Mouse (Mus musculus) MEL (cell line): ENCODE measurements around the gene Robo1. TPM values are rescaled to one million over a fixed set of nuclear protein-coding genes. Genes with fewer than 3 reads are reported as not detected.

ENCODE experiments used
- DNase-seq: peaks from one replicate; pipeline ENCODE4 v3.0.0; 2011; ENCODE audit warnings: low read depth, low spot score
- H3K27ac ChIP-seq: 2 replicates; pipeline ENCODE4 v1.5.1; 2012; ENCODE audit warnings: low read depth, mild to moderate bottlenecking, control low read depth, low read length, moderate library complexity; ENCODE audit not compliant: control insufficient read depth
- H3K27me3 ChIP-seq, 2 experiments: fragments of 150-350 bp in 1 of 2; sonication (generic) in 1 of 2; 2 replicates each; pipeline ENCODE4 v1.6.1; 2012; ENCODE audit warnings: low read length in 2 of 2, mild to moderate bottlenecking in 2 of 2, improper control_type of control experiment in 1 of 2, moderate library complexity in 1 of 2; ENCODE audit not compliant: insufficient read depth in 2 of 2, control insufficient read depth in 1 of 2
- H3K36me3 ChIP-seq, 2 experiments: 2 replicates each; pipeline ENCODE4 v1.6.1; 2012 to 2014; ENCODE audit warnings: low read length in 2 of 2, improper control_type of control experiment in 1 of 2, inconsistent platforms in 1 of 2, mild to moderate bottlenecking in 1 of 2; ENCODE audit not compliant: insufficient read depth in 2 of 2, control insufficient read depth in 1 of 2
- H3K4me1 ChIP-seq, 2 experiments: fragments of 150-350 bp in 1 of 2; sonication (generic) in 1 of 2; 2 replicates each; pipeline ENCODE4 v1.6.1; 2012; ENCODE audit warnings: low read length in 2 of 2, improper control_type of control experiment in 1 of 2, mild to moderate bottlenecking in 1 of 2; ENCODE audit not compliant: insufficient read depth in 2 of 2, control insufficient read depth in 1 of 2
- H3K4me3 ChIP-seq, 2 experiments: fragments of 150-350 bp in 1 of 2; sonication (generic) in 1 of 2; 2 replicates each; pipeline ENCODE4 v1.5.1; 2012; ENCODE audit warnings: low read depth in 2 of 2, low read length in 2 of 2, mild to moderate bottlenecking in 2 of 2, moderate library complexity in 2 of 2, control low read depth in 1 of 2, improper control_type of control experiment in 1 of 2; ENCODE audit not compliant: control insufficient read depth in 1 of 2, insufficient read depth in 1 of 2
- H3K79me2 ChIP-seq: 2 replicates; pipeline ENCODE4 v1.6.1; 2012; ENCODE audit warnings: mild to moderate bottlenecking, low read length, moderate library complexity; ENCODE audit not compliant: control insufficient read depth, poor library complexity, insufficient read depth
- H3K9ac ChIP-seq: 2 replicates; pipeline ENCODE4 v1.6.1; 2012; ENCODE audit warnings: low read depth, mild to moderate bottlenecking, control low read depth, low read length, moderate library complexity; ENCODE audit not compliant: control insufficient read depth, poor library complexity, severe bottlenecking
- H3K9me3 ChIP-seq: fragments of 150-350 bp; sonication (generic); replicated peaks from 2 replicates; pipeline ENCODE4 v1.6.1; 2012; ENCODE audit warnings: mild to moderate bottlenecking, low read length, improper control_type of control experiment, moderate library complexity; ENCODE audit not compliant: insufficient read depth
- BHLHE40 ChIP-seq: IDR thresholded peaks from 2 replicates; pipeline ENCODE4 v1.6.1; 2012; ENCODE audit warnings: low read depth, mild to moderate bottlenecking, inconsistent platforms, low read length, improper control_type of control experiment, borderline replicate concordance
- CHD1 ChIP-seq: IDR thresholded peaks from 2 replicates; pipeline ENCODE4 v1.6.1; 2012; ENCODE audit warnings: low read depth, mild to moderate bottlenecking, inconsistent platforms, low read length, improper control_type of control experiment
- CHD2 ChIP-seq: IDR thresholded peaks from 2 replicates; pipeline ENCODE4 v1.6.1; 2011; ENCODE audit warnings: low read length, improper control_type of control experiment
- CTCF ChIP-seq, 3 experiments: IDR thresholded peaks in 2 of 3; conservative IDR thresholded peaks in 1 of 3; 2 replicates each; pipeline ENCODE4 v1.5.1; 2011 to 2012; ENCODE audit warnings: low read length in 3 of 3, low read depth in 2 of 3, mild to moderate bottlenecking in 2 of 3, improper control_type of control experiment in 1 of 3, inconsistent platforms in 1 of 3, mixed read lengths in 1 of 3, moderate library complexity in 1 of 3; ENCODE audit not compliant: control insufficient read depth in 1 of 3, insufficient read depth in 1 of 3, poor library complexity in 1 of 3, severe bottlenecking in 1 of 3
- ELF1 ChIP-seq: IDR thresholded peaks from 2 replicates; pipeline ENCODE4 v1.6.1; 2014; ENCODE audit warnings: low read depth, mild to moderate bottlenecking, inconsistent platforms, low read length, improper control_type of control experiment, moderate library complexity
- ETS1 ChIP-seq: IDR thresholded peaks from 2 replicates; pipeline ENCODE4 v1.6.1; 2012; ENCODE audit warnings: low read depth, mild to moderate bottlenecking, inconsistent platforms, low read length, improper control_type of control experiment, moderate library complexity
- GABPA ChIP-seq: IDR thresholded peaks from 2 replicates; pipeline ENCODE4 v1.6.1; 2012; ENCODE audit warnings: low read depth, mild to moderate bottlenecking, inconsistent platforms, low read length, improper control_type of control experiment, moderate library complexity
- KAT2A ChIP-seq: conservative IDR thresholded peaks from 2 replicates; pipeline ENCODE4 v1.6.1; 2012; ENCODE audit warnings: low read depth, low read length, improper control_type of control experiment, inconsistent platforms
- MAZ ChIP-seq: IDR thresholded peaks from 2 replicates; pipeline ENCODE4 v1.6.1; 2012; ENCODE audit warnings: low read depth, mild to moderate bottlenecking, inconsistent platforms, low read length, improper control_type of control experiment
- MEF2A ChIP-seq: IDR thresholded peaks from 2 replicates; pipeline ENCODE4 v1.6.1; 2014; ENCODE audit warnings: low read depth, mild to moderate bottlenecking, inconsistent platforms, low read length, improper control_type of control experiment; ENCODE audit not compliant: poor library complexity, insufficient replicate concordance, severe bottlenecking; ENCODE audit errors: extremely low read depth
- MXI1 ChIP-seq: IDR thresholded peaks from 2 replicates; pipeline ENCODE4 v1.6.1; 2011; ENCODE audit warnings: mild to moderate bottlenecking, low read depth, low read length, improper control_type of control experiment
- MYB ChIP-seq: IDR thresholded peaks from 2 replicates; pipeline ENCODE4 v1.6.1; 2011; ENCODE audit warnings: mild to moderate bottlenecking, low read depth, low read length, improper control_type of control experiment
- NELFE ChIP-seq: IDR thresholded peaks from 2 replicates; pipeline ENCODE4 v1.6.1; 2011; ENCODE audit warnings: low read depth, low read length, improper control_type of control experiment
- POLR2A ChIP-seq, 2 experiments: IDR thresholded peaks; 2 replicates each; pipeline ENCODE4 v1.6.1; 2011 to 2012; ENCODE audit warnings: low read length in 2 of 2, mild to moderate bottlenecking in 2 of 2, control low read depth in 1 of 2, improper control_type of control experiment in 1 of 2, low read depth in 1 of 2, moderate library complexity in 1 of 2; ENCODE audit not compliant: control insufficient read depth in 1 of 2, insufficient read depth in 1 of 2, poor library complexity in 1 of 2
- POLR2AphosphoS2 ChIP-seq: IDR thresholded peaks from 2 replicates; pipeline ENCODE4 v1.6.1; 2011; ENCODE audit warnings: low read length, improper control_type of control experiment
- POLR2AphosphoS5 ChIP-seq: IDR thresholded peaks from 2 replicates; pipeline ENCODE4 v1.6.1; 2012; ENCODE audit warnings: low read depth, borderline replicate concordance, mild to moderate bottlenecking, inconsistent platforms, low read length, moderate library complexity, mixed read lengths
- RAD21 ChIP-seq: IDR thresholded peaks from 2 replicates; pipeline ENCODE4 v1.6.1; 2011; ENCODE audit warnings: mild to moderate bottlenecking, low read depth, low read length, improper control_type of control experiment
- RCOR1 ChIP-seq: IDR thresholded peaks from 2 replicates; pipeline ENCODE4 v1.6.1; 2012; ENCODE audit warnings: low read depth, mild to moderate bottlenecking, inconsistent platforms, low read length, improper control_type of control experiment
- TAL1 ChIP-seq: IDR thresholded peaks from 2 replicates; pipeline ENCODE4 v1.6.1; 2012; ENCODE audit warnings: mild to moderate bottlenecking, inconsistent platforms, low read length, moderate library complexity, mixed read lengths
- TBP ChIP-seq: IDR thresholded peaks from 2 replicates; pipeline ENCODE4 v1.8.0; 2011; ENCODE audit warnings: low read depth, low read length, improper control_type of control experiment
- TCF12 ChIP-seq: IDR thresholded peaks from 2 replicates; pipeline ENCODE4 v1.6.1; 2014; ENCODE audit warnings: low read depth, mild to moderate bottlenecking, inconsistent platforms, low read length, improper control_type of control experiment, moderate library complexity
- UBTF ChIP-seq: IDR thresholded peaks from 2 replicates; pipeline ENCODE4 v1.6.1; 2012; ENCODE audit warnings: low read depth, mild to moderate bottlenecking, inconsistent platforms, low read length, improper control_type of control experiment, moderate library complexity, borderline replicate concordance; ENCODE audit not compliant: insufficient read depth
- USF1 ChIP-seq: IDR thresholded peaks from 2 replicates; pipeline ENCODE4 v1.6.1; 2014; ENCODE audit warnings: low read depth, mild to moderate bottlenecking, inconsistent platforms, low read length, improper control_type of control experiment, moderate library complexity
- ZC3H11A ChIP-seq: IDR thresholded peaks from 2 replicates; pipeline ENCODE4 v1.6.1; 2012; ENCODE audit warnings: low read depth, mild to moderate bottlenecking, inconsistent platforms, low read length, improper control_type of control experiment
- ZKSCAN1 ChIP-seq: IDR thresholded peaks from 2 replicates; pipeline ENCODE4 v1.6.1; 2012; ENCODE audit warnings: low read depth, mild to moderate bottlenecking, inconsistent platforms, low read length, improper control_type of control experiment, moderate library complexity
- ZMIZ1 ChIP-seq: IDR thresholded peaks from 2 replicates; pipeline ENCODE4 v1.6.1; 2012; ENCODE audit warnings: low read depth, mild to moderate bottlenecking, inconsistent platforms, low read length, improper control_type of control experiment, moderate library complexity
- polyA plus RNA-seq, 2 experiments: library from polyadenylated mRNA; stranded (reverse) in 1 of 2; unstranded in 1 of 2; fragments of >175 nt in 1 of 2; fragments of >200 nt in 1 of 2; gene quantifications; 2 replicates each; pipeline versions ENCODE4 v1.2.1 to v1.2.4; 2012; ENCODE audit warnings: low replicate concordance in 2 of 2, low read depth in 1 of 2; ENCODE audit not compliant: insufficient read length in 2 of 2, insufficient read depth in 1 of 2, missing spikeins in 1 of 2
- total RNA-seq: library from RNA; depleted of rRNA; stranded (reverse); fragments of 300-350 nt; gene quantifications from 2 replicates; pipeline ENCODE4 v1.2.3, GENCODE M21; 2012

The Robo1 gene
- total and polyA plus RNA-seq, 3 experiments: not detected

DNA sequence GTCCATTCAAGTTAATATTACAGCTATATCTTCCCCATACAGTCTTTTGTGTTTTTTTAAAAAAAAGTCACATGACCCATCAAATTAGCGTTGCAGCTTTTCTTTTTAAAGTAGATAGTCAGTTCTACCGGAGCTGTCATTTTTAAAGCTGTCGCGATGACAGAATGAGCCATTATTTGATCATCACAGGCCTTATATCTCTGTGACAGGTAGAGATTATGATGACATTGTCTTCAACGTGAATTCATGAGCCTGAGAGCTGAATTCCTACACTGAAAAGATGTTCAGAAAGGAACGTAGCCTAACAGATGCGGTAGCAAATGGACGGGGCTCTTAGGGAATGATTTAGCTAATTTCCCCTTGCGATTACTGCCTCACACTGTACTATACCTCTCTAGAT, 581.3 kb downstream of the Robo1 start:
- TF ChIP-seq POLR2A (IDR thresholded peaks at IDR 0.05; ENCODE audit: control insufficient read depth in 1 of 2, insufficient read depth in 1 of 2, low read depth in 1 of 2, low read length in 2 of 2, poor library complexity in 1 of 2) (no peak), CTCF (IDR thresholded peaks at IDR 0.05 in 2 of 3, conservative IDR thresholded peaks at IDR 0.05 in 1 of 3; ENCODE audit: control insufficient read depth in 1 of 3, insufficient read depth in 1 of 3, low read depth in 2 of 3, low read length in 3 of 3, poor library complexity in 1 of 3, severe bottlenecking in 1 of 3) (no peak), ZC3H11A (no peak), RAD21 (no peak), UBTF (no peak), ETS1 (no peak), CHD1 (no peak), TCF12 (no peak), TAL1 (no peak), MAZ (no peak), ELF1 (no peak), ZKSCAN1 (no peak), RCOR1 (no peak), TBP (no peak), USF1 (no peak), BHLHE40 (no peak), KAT2A (no peak), MXI1 (no peak), GABPA (no peak), MEF2A (no peak)
- H3K4me1 ChIP-seq: no peaks in the 10 kb centered on the region

DNA sequence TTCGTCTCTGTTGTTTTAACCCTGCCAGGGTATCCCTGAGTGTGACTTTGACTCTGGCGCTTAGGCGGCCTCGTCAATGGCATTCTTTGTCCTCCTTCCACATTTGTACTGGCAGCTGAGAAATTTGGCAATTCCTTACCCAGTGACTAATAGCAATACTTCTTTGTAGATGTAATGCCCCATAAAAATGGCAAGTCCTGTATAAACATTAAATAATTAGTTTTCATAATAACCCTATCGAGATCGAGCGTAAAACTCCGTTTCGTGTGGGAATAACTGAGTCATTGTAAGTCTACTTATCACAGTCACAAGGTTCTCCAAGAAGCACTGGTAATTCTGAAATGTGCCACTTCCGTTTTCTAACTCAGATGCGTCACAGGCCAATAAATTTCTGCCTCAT, 589.0 kb downstream of the Robo1 start:
- no peaks in the 10 kb centered on the region for H3K27me3 ChIP-seq
- TF ChIP-seq MYB: no peak
- no peak for TF ChIP-seq KAT2A
- no peak for TF ChIP-seq ZMIZ1
- no peak for TF ChIP-seq POLR2AphosphoS2
- TF ChIP-seq CHD2: no peak
- TF ChIP-seq UBTF: no peak
- TF ChIP-seq NELFE: no peak
- no peak for TF ChIP-seq CTCF (IDR thresholded peaks at IDR 0.05 in 2 of 3, conservative IDR thresholded peaks at IDR 0.05 in 1 of 3; ENCODE audit: control insufficient read depth in 1 of 3, insufficient read depth in 1 of 3, low read depth in 2 of 3, low read length in 3 of 3, poor library complexity in 1 of 3, severe bottlenecking in 1 of 3)
- TF ChIP-seq MAZ: no peak
- TF ChIP-seq POLR2AphosphoS5: no peak
- TF ChIP-seq TCF12: no peak
- no peak for TF ChIP-seq GABPA
- no peaks in the 10 kb centered on the region for H3K9me3 ChIP-seq
- H3K27ac ChIP-seq: no peak overlapping the region
- no peak overlapping the region for H3K4me3 ChIP-seq
- no peak overlapping the region for H3K9ac ChIP-seq
- DNase-seq: no peak
- no peaks in the 10 kb centered on the region for H3K4me1 ChIP-seq
- no peaks in the 10 kb centered on the region for H3K36me3 ChIP-seq
- no peaks in the 10 kb centered on the region for H3K79me2 ChIP-seq

More for the DNA sequence above, 581.3 kb downstream of the Robo1 start:
- DNase-seq: no peak
- Histone ChIP-seq H3K27ac (no peak overlapping the region), H3K79me2 (no peaks in the 10 kb centered on the region), H3K36me3 (no peaks in the 10 kb centered on the region), H3K9me3 (no peaks in the 10 kb centered on the region), H3K9ac (no peak overlapping the region), H3K4me3 (no peak overlapping the region), H3K27me3 (no peaks in the 10 kb centered on the region)
